Mouse (Mus musculus) limb, embryonic 15.5 days (tissue): ENCODE data around the gene Arl15. TPM values are rescaled to one million over a fixed set of nuclear protein-coding genes. Genes with fewer than 3 reads are reported as not detected.

Experiments
- ATAC-seq: fragments of 200-750 bp; cut with Nextera tagmentation; 2 replicates; pipeline ENCODE4 v1.8.0; 2017; ENCODE audit warnings: low read depth, moderate TSS enrichment; ENCODE audit not compliant: insufficient number of reproducible peaks, low FRiP score, low TSS enrichment
- H3K27ac ChIP-seq: fragments of 300-500 bp; sonication (generic); 2 replicates; pipeline ENCODE4 v1.5.1; 2015; ENCODE audit warnings: moderate library complexity, mild to moderate bottlenecking, inconsistent platforms
- H3K27me3 ChIP-seq: fragments of 300-500 bp; sonication (generic); 2 replicates; pipeline ENCODE4 v1.6.1; 2015; ENCODE audit warnings: inconsistent platforms
- H3K36me3 ChIP-seq: fragments of 300-500 bp; sonication (generic); 2 replicates; pipeline ENCODE4 v1.6.1; 2015; ENCODE audit warnings: inconsistent platforms
- H3K4me1 ChIP-seq: fragments of 300-500 bp; sonication (generic); 2 replicates; pipeline ENCODE4 v1.6.1; 2015; ENCODE audit warnings: inconsistent platforms
- H3K4me2 ChIP-seq: fragments of 300-500 bp; sonication (generic); 2 replicates; pipeline ENCODE4 v1.6.1; 2015; ENCODE audit warnings: mild to moderate bottlenecking, inconsistent platforms
- H3K4me3 ChIP-seq: fragments of 300-500 bp; sonication (generic); 2 replicates; pipeline ENCODE4 v1.5.1; 2015; ENCODE audit warnings: mild to moderate bottlenecking, inconsistent platforms
- H3K9ac ChIP-seq: fragments of 300-500 bp; sonication (generic); 2 replicates; pipeline ENCODE4 v1.6.1; 2015; ENCODE audit warnings: inconsistent platforms
- H3K9me3 ChIP-seq: fragments of 300-500 bp; sonication (generic); 2 replicates; pipeline ENCODE4 v1.6.1; 2016; ENCODE audit warnings: inconsistent platforms
- WGBS: fragments of 180-500 bp; shearing (Covaris S2); methylation state at CpG from one replicate; pipeline ENCODE4 v1.1.7; 2015; 5-methylcytosine and 5-hydroxymethylcytosine counted together
- polyA plus RNA-seq: library from polyadenylated mRNA; unstranded; fragments of >200 nt; fragmentation: Nextera tagmentation; extraction: Ambion mirVana; gene quantifications from 2 replicates; pipeline ENCODE4 v1.2.1, GENCODE M21; 2015

Gene Arl15
- polyA plus RNA-seq, 1 experiment from 2014 or later: 10.8 TPM

DNA sequence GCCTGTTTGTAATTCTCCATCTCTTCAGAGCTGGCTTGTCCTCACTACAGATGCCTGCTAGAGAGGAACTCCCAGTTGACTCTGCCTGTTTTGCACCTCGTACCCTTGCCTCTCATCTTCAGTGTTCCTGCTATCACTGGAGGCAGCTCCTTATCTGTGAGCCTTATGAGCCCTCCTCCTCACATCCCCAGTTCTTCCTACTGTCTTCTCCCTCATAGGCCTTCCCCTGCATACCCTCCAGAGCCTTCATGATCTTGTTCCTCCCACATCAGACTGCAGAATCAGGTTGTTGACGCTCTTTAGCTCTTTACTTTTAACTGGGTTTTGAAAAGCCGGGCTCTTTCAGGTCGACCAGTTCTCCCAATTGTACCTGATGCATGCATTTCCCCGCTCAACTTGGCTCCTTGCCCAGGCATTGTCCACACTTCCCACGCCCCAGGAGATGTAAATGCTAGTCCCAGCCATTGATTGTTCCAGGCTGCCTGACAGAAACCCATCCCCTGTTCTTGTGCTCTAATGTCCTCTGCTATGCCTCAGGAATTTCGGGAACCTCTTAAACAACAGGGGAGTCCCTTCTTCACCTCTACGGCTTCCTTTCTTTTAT lies 56.2 kb downstream of the Arl15 start:
- Histone ChIP-seq H3K36me3 (no peaks in the 10 kb centered on the region), H3K4me3 (no peak overlapping the region), H3K27ac (no peak overlapping the region), H3K4me1 (peaks cover 8% of the 10 kb centered on the region; the same call in 1 of the 2 replicates), H3K27me3 (no peaks in the 10 kb centered on the region), H3K9me3 (no peaks in the 10 kb centered on the region), H3K4me2 (no peak overlapping the region), H3K9ac (no peak overlapping the region)
- WGBS: 79% methylated on average over 8 of the region's 8 CpGs
- ATAC-seq: no peak

- Histone ChIP-seq H3K27me3 (no peaks in the 10 kb centered on the region), H3K4me1 (0 out of 2 replicates have a peak, but pooled peaks cover 3% of the 10 kb centered on the region), H3K9me3 (no peaks in the 10 kb centered on the region), H3K4me3 (no peak overlapping the region), H3K36me3 (no peaks in the 10 kb centered on the region), H3K4me2 (no peak overlapping the region), H3K9ac (no peak overlapping the region), H3K27ac (no peak overlapping the region)
- ATAC-seq: no peak
- WGBS: 87% methylated on average over 13 of the region's 13 CpGs
These were observed 57.5 kb downstream of the Arl15 start for GRCm38 (mm10) chr13:113851602-113852375.

DNA sequence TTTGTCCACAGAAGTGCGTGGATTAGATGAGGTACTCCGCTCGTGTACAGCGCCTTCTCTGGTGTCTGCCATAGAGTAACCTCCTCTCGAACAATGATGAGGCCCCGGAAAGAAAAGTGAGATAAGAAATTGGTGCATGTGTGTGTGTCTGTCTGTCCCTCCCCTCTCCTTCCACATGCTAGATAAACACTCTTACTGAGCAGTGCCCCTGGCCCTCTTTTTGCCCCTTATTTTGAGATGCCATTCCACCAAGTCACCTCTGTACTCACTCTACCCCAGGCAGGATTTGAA lies 58.0 kb downstream of the Arl15 start:
- H3K4me3 ChIP-seq: no peak overlapping the region
- no peak overlapping the region for H3K4me2 ChIP-seq
- H3K27me3 ChIP-seq: no peaks in the 10 kb centered on the region
- no peak overlapping the region for H3K27ac ChIP-seq
- H3K36me3 ChIP-seq: no peaks in the 10 kb centered on the region
- 93% methylated on average over 6 of the region's 6 CpGs for WGBS
- 0 out of 2 replicates have a peak, but pooled peaks cover 3% of the 10 kb centered on the region for H3K4me1 ChIP-seq
- no peak for ATAC-seq
- no peak overlapping the region for H3K9ac ChIP-seq
- H3K9me3 ChIP-seq: no peaks in the 10 kb centered on the region

- Histone ChIP-seq H3K4me3 (no peak overlapping the region), H3K4me2 (no peak overlapping the region), H3K27me3 (no peaks in the 10 kb centered on the region), H3K9me3 (no peaks in the 10 kb centered on the region), H3K27ac (no peak overlapping the region), H3K4me1 (0 out of 2 replicates have a peak, but pooled peaks cover 3% of the 10 kb centered on the region), H3K36me3 (no peaks in the 10 kb centered on the region), H3K9ac (no peak overlapping the region)
- ATAC-seq: no peak
- WGBS: 79% methylated on average over 4 of the region's 4 CpGs
These were observed 59.8 kb downstream of the Arl15 start for GRCm38 (mm10) chr13:113854146-113854545.

GRCm38 (mm10) chr13:113854551-113855312 lies 60.4 kb downstream of the Arl15 start:
- Histone ChIP-seq H3K4me3 (no peak overlapping the region), H3K27ac (no peak overlapping the region), H3K27me3 (no peaks in the 10 kb centered on the region), H3K4me1 (0 out of 2 replicates have a peak, but pooled peaks cover 3% of the 10 kb centered on the region), H3K36me3 (no peaks in the 10 kb centered on the region), H3K9me3 (no peaks in the 10 kb centered on the region), H3K9ac (no peak overlapping the region), H3K4me2 (no peak overlapping the region)
- no peak for ATAC-seq
- WGBS: 77% methylated on average over 13 of the region's 13 CpGs

- no peak overlapping the region for H3K4me3 ChIP-seq
- no peaks in the 10 kb centered on the region for H3K9me3 ChIP-seq
- ATAC-seq: no peak
- H3K27me3 ChIP-seq: no peaks in the 10 kb centered on the region
- H3K27ac ChIP-seq: no peak overlapping the region
- peaks cover 12% of the 10 kb centered on the region for H3K4me1 ChIP-seq
- no peak overlapping the region for H3K9ac ChIP-seq
- no peak overlapping the region for H3K4me2 ChIP-seq
- WGBS: 77% methylated on average over 4 of the region's 4 CpGs
- no peaks in the 10 kb centered on the region for H3K36me3 ChIP-seq
These were observed 62.6 kb downstream of the Arl15 start for GRCm38 (mm10) chr13:113856946-113857345.

GRCm38 (mm10) chr13:113858667-113859391 lies 64.5 kb downstream of the Arl15 start:
- Histone ChIP-seq H3K9me3 (no peaks in the 10 kb centered on the region), H3K27ac (no peak overlapping the region), H3K27me3 (no peaks in the 10 kb centered on the region), H3K4me3 (no peak overlapping the region), H3K36me3 (no peaks in the 10 kb centered on the region), H3K4me2 (no peak overlapping the region), H3K9ac (no peak overlapping the region), H3K4me1 (peaks cover 12% of the 10 kb centered on the region)
- 46% methylated on average over 13 of the region's 13 CpGs for WGBS
- no peak for ATAC-seq

- H3K9me3 ChIP-seq: no peaks in the 10 kb centered on the region
- H3K27ac ChIP-seq: no peak overlapping the region
- no peak overlapping the region for H3K4me2 ChIP-seq
- peaks cover 12% of the 10 kb centered on the region for H3K4me1 ChIP-seq
- 68% methylated on average over 11 of the region's 11 CpGs for WGBS
- H3K9ac ChIP-seq: no peak overlapping the region
- H3K4me3 ChIP-seq: no peak overlapping the region
- no peak for ATAC-seq
- H3K27me3 ChIP-seq: no peaks in the 10 kb centered on the region
- H3K36me3 ChIP-seq: no peaks in the 10 kb centered on the region
These were observed 65.1 kb downstream of the Arl15 start for GRCm38 (mm10) chr13:113859392-113859776.

GRCm38 (mm10) chr13:113860816-113861215 lies 66.5 kb downstream of the Arl15 start:
- 56% methylated on average over 4 of the region's 4 CpGs for WGBS
- no peaks in the 10 kb centered on the region for H3K36me3 ChIP-seq
- no peak for ATAC-seq
- H3K4me3 ChIP-seq: no peak overlapping the region
- H3K4me2 ChIP-seq: no peak overlapping the region
- no peaks in the 10 kb centered on the region for H3K27me3 ChIP-seq
- H3K9me3 ChIP-seq: no peaks in the 10 kb centered on the region
- H3K27ac ChIP-seq: no peak overlapping the region
- peaks cover 12% of the 10 kb centered on the region for H3K4me1 ChIP-seq
- H3K9ac ChIP-seq: no peak overlapping the region

DNA sequence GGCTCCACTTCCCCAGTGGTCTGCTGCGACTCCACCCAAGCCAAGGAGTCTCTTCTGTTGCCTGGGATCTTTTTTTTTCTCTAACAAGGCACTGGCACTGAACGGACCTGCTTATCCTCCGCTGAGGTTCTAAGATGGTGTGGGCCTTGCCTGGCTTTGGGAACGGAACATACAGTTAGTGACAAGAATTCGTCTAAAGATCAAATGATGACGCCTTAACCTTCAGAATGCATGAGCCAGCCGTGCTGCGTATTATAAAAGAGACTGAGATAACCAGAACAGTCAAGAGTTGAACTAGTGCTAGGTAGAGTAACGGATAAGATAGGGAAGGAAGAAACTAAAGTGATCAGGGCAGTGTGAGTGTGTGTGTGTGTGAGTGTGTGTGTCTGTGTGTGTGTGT lies 66.9 kb downstream of the Arl15 start:
- H3K4me3 ChIP-seq: no peak overlapping the region
- ATAC-seq: no peak
- no peak overlapping the region for H3K9ac ChIP-seq
- no peaks in the 10 kb centered on the region for H3K9me3 ChIP-seq
- H3K4me2 ChIP-seq: no peak overlapping the region
- H3K27me3 ChIP-seq: no peaks in the 10 kb centered on the region
- WGBS: 89% methylated on average over 9 of the region's 9 CpGs
- H3K4me1 ChIP-seq: peaks cover 12% of the 10 kb centered on the region
- H3K27ac ChIP-seq: no peak overlapping the region
- H3K36me3 ChIP-seq: no peaks in the 10 kb centered on the region

- no peak overlapping the region for H3K27ac ChIP-seq
- H3K4me2 ChIP-seq: no peak overlapping the region
- no peaks in the 10 kb centered on the region for H3K27me3 ChIP-seq
- no peaks in the 10 kb centered on the region for H3K36me3 ChIP-seq
- H3K4me3 ChIP-seq: no peak overlapping the region
- H3K4me1 ChIP-seq: peaks cover 10% of the 10 kb centered on the region
- no peak for ATAC-seq
- no peak overlapping the region for H3K9ac ChIP-seq
- no peaks in the 10 kb centered on the region for H3K9me3 ChIP-seq
- WGBS: 81% methylated on average over 10 of the region's 10 CpGs
These were observed 68.6 kb downstream of the Arl15 start for GRCm38 (mm10) chr13:113862951-113863350.
